Mouse (Mus musculus) heart, adult 18-20 months (tissue): Measurements from ENCODE around the gene Neurl1a. TPM values are rescaled to one million over a fixed set of nuclear protein-coding genes. Genes with fewer than 3 reads are reported as not detected.
"Not testable (repeated sequence)": the region's sequence is repeated elsewhere in the genome, so short reads cannot be mapped to it uniquely, and the experiment has no call there.

Source experiments
- DNase-seq, 2 experiments: peaks; one replicate each; pipeline ENCODE4 v3.0.0; 2021 to 2022; ENCODE audit warnings: mixed read lengths in 1 of 2
- long read RNA-seq, 2 experiments: library from polyadenylated mRNA; stranded (forward); transcript quantifications; one replicate each; pipeline ENCODE4 v2.0.0; 2021
- total RNA-seq, 2 experiments: library from RNA; stranded (reverse); gene quantifications; 2 replicates each; pipeline ENCODE4 v1.2.3; 2021

The Neurl1a gene
- 1 to 10 TPM; 1.9 TPM for total RNA-seq
- long read RNA-seq, experiment 1, partial matches to known transcripts, result 3 of 3 reads
- long read RNA-seq, experiment 1, other reads (novel, unspliced or antisense), result 0 of 3 reads
- long read RNA-seq, experiment 2, result 0 reads

DNA sequence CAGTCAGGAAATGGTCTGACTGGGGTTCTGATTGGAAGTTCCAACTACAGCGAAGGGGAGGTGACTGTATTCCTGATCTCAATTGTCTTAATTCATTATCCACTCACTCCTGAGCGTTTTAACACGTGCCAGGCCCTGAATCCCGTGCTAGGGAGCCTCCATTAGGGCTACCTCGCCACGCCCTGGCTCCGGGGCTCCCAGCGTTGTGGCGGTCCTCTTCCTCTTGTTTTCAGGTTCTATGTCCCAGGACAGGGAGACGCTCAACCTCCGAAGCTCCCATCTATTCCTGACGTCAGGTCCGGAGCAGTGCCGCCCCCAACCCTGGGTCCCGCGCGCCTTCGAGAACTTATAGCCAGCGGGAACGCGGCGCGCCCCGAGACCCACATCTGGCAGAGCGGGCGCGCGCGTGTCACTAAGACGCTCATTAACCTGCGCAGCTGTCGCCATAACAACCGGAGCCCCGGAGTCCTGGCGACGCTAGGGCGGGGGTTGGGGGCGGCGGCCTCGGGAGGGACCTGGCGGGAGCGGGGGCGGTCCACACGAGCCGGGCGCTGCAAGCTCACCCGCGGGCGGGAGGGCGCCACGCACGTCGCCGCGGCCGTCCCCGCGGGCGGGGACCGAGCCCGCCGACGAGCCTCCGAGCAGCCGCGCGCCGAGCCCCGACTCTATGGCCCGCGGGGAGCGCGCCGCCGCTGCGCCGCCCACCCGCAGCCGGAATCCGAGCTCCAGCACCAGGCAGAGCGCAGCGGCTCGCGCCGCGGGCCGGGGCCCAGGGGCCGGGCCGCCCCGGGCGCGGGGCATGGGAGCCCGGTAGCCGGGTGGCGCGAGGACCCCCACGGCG lies at the start of gene Neurl1a:
Gene Neurl1a (plus strand): TSS at position 390 of the 841 bp plus-strand sequence.
- DNase-seq, result peak; percentile 31 to 39

DNA sequence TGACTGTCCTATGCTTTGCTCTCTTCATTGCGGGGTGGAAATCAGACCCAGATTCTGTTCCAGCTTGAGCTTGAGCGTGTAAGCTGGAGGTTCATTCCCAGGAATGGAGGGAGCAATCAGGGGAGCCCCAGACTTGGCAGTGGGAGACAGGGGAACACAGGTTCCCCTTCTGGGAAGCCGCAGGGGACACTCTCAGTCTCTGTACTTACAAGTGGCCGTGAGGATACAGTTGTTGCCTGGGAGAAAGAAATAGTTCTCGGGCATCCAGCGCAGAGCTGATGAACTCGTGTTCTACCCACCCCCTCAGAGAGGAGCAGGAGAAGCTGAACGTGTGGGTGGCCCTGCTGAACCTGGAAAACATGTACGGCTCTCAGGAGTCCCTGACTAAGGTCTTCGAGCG lies 49.8 kb upstream of the Neurl1a start:
- DNase-seq, result no peak

DNA sequence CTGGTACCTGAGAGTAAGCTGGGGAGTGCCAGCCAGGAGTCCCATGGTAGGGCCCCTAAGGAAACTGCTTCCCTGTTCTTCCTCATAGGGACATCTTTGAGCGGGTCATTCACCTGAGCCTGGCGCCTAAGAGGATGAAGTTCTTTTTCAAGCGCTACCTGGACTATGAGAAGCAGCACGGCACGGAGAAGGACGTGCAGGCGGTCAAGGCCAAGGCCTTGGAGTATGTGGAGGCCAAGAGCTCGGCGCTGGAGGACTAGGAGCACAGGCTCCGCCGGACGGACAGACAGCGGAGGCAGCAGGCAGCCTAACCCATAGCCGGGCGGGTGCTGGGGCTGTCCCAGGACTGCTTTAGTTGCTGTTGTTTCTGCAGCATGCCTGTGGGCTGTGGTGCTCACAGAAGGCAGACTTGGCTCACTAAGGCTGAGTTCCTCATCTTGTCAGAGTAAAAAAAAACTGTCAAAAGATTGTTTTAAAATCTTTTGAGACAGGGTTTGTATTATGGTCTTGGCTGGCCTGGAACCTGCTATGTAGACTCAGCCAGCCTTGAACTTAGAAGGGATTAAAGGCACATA lies 48.0 kb upstream of the Neurl1a start:
- no peak for DNase-seq

DNA sequence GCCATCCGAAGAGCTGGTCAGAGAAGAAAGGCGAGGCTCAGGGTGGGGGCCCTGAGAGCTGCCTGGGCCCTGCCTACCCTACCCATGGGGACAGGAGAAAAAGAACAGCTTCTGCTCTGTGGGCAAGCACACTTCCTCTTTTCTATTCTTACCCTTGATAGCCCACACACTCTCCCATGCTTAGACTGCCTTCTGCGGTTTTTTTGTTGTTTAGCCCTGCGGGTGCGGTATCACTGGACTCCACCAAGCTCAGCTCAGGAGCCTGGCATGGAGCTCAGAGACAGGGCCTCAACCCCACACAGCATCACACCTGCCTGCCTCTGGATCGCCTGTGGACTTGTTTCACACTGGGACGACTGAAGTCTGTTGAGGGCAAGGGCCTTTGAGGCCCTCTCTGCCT lies 45.5 kb upstream of the Neurl1a start:
- peak in 1 of 2 experiments; percentile 69 for DNase-seq

DNA sequence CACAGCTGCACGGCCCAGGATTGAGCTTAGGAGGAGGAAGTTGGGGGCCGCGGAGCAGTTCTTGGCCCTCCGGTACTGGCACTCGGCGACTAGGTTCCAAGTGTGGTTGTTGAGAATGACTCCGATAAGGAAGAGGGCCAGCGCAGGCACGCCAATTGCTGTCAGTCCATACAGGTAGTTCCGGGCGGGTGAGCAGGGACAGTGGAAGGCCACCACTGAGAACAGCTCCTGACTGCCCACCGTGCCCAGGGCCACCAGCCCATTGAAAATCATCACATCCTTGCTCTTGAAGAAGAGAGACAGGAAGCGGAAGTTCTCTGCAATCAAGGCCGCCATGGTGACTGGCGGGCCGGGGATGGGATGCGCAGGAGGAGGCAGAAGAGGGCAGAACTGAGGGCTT lies 43.1 kb upstream of the Neurl1a start:
- DNase-seq, result no peak

DNA sequence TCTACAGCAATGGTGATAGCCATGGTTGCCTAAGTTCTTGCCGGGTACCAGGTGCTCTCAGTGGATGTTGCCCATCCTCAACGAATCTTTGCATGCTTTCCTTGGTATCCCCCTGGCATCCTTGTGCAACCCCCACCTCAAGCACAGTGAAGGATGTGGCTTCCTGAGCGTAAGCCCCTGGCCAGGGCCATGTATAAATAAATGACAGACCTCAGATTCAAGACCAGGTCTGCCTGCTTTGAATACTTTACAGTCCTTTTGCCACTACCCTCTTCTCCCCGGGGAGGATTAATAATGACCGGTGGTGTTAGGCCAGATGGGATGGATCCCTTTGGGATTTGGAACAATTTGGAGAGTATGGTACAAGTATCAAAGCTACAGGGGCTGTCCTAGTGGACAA lies 42.5 kb upstream of the Neurl1a start:
- DNase-seq, result no peak

DNA sequence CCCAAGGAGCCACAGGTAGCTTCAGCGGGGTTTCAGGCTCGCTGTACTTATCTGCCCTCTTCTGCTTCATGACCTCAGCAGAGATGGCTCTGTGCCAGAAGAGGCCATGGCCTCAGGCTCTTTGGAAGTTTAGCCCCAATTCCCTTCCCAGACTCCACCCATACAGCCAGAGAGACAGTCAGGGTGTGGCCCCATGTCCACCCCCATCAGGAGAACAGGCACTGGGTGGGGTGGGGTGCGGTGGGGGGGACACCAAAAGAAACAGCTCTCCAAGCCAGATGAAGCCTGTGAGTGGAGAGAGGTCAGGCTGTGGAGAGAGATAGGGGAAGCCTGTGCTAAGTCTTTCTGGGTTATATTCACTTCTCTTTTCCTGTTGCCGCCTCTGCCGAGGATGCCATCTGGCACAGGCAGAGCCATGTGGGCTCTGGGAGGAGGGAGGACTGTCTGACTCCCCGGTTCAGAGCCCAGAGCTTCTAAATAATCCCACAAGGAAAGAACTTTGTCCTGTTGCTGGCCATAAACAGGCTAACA lies 41.5 kb upstream of the Neurl1a start:
- peak; percentile 82 to 88 for DNase-seq

DNA sequence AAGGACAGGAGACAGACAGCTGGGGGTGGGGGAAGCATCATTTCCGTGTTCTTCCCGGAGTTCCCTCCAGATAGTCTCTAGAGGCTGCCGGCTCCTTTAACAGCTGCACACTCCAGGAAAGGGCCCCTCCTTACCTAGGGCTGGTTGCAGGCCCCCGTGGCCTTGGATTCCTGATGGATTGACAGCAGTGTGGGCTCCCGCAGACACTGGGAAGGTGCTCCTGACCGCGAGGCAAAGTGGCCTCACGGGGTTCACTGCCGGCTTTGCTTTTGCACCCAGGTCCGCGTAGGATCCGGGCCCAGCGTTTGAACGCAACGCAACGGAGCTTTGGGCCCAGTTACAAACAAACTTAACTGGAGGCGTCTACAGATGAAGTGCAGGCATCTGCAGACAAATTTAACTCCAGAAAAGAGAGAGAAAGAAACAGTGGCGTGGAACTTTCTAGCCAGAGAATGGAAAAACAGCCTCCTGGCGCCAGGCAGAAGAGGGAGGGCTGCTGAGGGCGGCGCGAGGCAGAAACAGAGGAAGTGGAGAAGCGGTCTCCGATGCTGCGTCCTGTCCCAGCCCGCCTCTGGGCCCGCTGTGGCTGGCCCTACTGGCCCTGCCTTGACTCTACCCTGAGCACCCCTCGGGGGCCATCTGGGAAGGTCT lies 40.7 kb upstream of the Neurl1a start, which contains the start of gene Calhm2:
Gene Calhm2 (minus strand): TSS at position 524 of the 651 bp plus-strand sequence.
- peak; percentile 77 to 83 for DNase-seq

DNA sequence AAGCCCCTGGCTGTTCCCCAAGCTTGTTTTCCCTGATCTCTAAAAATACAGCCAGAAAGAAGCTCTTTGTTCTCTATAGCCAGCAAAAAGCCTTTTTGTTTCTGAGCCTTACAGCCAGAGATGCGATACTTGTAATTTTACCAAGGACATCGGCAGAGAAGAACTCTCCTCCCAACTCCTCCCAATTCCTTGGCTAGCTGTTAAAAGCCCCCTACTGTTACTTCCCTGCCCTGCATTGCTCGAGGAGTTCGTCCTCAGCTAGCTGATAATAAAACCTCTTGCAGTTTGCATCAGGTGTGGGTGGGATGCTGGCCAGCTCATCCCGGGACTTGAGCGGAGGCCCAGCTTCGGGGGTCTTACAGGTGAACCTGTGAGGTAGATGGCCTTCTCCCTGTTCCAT lies 39.0 kb upstream of the Neurl1a start:
- DNase-seq, result not testable (repeated sequence)

DNA sequence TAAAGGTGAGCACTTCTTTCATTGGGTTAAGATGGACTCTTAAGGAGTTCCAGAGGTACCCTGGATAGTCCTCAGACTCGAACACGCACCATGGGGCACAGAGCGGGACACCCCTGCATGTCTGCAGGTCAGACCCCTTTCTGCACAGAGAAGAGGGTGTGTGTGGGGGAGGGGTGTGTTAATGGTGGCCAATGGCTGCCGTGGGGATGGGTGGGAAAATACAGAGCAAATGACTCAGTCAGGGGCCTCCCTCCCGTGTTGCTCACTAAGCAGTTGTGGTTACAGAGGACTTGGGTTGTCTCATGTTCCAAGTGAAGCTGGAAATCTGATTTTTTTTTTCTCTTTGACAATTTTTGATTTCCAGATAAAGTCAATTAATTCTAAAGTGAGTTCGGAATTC lies 36.2 kb upstream of the Neurl1a start:
- no peak for DNase-seq

DNA sequence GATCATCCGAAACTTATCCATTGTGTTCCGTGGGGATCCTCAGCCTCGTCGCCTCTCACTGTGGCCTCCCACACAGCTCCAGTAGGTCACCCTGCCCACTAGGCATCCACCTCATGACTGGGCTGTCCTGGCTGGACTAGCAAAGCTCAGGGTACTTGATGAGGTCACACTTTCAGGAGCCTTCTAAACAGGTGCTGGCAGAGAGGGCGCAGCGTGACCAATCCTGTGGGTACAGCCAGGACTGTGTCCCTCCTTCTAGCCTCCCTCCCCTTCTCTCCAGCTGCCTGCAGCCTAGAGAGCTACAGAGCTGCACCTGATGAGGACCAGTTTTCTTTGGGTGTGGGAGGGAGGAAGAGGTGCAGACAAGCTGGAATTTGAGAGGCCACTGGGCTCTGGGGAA lies 34.5 kb upstream of the Neurl1a start, which contains the start of gene Calhm1:
Gene Calhm1 (minus strand): TSS at position 101 of the 400 bp plus-strand sequence.
- DNase-seq, result no peak

DNA sequence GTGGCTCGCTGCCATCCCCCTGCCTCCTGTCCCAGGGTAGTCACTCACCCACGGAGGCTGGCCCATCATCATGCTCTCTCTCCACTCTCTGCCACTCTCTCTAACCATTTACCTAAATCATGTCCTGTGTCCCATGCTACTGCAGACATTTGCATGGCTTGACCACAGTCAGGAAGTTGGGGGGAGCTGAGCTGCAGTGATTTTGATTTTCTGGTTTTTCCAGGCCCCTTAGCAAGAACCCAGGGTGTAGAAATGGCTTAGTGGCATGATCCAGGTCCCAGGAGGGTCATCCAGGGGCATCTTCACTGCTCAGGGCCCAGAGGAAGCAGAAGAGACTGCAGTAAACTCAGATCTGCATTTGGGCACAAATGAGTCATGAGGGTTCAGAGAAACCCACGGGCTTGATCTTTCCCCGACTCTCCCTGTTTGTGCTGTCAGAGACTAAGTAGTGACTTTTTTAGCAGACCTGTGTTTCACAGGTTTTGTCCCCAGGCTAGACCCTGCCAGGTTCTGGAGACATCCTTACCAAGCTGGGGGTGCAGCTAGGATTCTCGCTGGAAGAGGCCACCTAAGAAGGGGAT lies 30.3 kb upstream of the Neurl1a start:
- no peak for DNase-seq

DNA sequence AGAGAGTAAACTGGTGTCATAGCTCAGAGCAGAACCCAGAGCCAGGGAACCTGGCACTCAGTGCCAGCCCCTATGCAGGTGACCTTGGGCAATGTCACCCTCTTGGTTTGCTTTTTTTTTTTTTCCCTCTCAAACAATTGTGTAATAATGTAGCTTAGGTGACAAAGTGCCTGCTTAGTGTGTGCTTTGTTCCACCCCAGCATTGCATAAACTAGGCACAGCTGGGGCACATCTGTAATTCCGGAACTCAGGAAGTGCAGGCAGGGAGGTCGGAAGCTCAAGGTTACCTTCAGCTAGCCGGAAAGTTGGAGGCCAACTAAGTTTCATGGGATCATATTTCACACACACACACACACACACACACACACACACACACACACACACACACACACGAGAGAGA lies 28.8 kb upstream of the Neurl1a start:
- DNase-seq, result no peak

DNA sequence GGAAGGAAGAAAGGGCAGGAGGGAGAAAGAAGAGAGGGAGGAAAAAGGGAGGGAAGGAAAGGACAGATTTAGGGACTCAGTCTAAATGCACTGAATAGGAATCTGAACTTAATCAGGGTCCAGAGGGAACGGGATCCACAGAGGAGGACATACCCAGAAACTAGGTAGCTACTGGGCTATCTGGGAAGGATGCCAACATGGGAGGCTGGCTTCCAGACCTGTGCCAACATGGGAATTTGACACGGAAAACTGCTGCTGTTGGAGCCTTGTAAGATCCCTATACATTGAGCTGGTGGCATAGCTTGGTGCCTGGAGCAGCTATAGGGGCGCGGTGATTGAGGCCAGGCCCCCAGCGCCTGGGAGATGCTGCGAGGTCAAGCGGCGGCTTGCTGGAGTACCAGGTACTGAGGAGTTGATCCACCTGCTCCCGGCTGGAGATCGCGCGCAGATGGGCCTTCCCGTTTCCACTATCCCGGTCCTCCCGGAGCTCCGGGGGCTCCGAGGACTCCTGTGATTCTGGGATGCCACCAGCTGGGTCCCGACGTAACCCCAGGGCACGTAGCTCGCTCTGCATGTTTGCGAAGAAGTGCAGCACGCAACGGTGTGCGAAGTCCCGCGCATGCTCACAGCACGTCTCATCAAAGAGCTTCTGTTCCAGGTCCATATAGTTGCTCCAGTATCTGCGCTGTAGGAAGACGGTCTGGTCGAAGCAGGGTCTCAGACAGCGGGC lies 27.1 kb upstream of the Neurl1a start:
- no peak for DNase-seq

DNA sequence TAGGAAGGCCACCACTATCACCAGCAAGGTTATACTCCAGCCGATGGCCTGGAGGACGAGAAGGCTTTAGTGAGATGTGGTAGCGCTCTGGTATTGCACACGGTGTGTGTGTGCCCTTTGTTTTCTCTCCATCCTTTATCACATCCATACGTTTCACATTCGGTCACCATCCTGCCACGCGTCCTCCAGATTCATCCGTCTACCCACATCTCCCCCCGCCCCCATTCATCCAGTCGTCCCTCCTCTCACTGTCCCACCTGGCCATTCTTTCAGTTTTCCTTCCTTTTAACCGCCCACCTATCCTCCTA lies 26.6 kb upstream of the Neurl1a start:
- DNase-seq, result no peak

DNA sequence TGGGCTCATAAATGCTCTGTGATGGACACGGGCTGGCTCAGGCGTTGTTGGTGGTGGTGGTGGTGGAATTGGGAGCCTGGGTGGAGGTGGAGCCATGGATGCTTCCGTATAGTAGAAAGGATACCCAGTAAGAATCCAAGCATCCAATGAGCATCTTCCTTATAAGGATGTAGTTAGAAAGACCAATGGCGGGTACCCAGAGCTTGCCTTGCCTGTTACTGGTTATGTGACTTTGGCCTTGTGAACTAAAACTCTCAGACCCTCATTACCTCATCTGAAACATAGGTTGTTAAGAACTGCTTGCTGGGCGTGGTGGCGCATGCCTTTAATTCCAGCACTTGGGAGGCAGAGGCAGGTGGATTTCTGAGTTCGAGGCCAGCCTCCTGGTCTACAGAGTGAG lies 24.9 kb upstream of the Neurl1a start:
- DNase-seq, result no peak

DNA sequence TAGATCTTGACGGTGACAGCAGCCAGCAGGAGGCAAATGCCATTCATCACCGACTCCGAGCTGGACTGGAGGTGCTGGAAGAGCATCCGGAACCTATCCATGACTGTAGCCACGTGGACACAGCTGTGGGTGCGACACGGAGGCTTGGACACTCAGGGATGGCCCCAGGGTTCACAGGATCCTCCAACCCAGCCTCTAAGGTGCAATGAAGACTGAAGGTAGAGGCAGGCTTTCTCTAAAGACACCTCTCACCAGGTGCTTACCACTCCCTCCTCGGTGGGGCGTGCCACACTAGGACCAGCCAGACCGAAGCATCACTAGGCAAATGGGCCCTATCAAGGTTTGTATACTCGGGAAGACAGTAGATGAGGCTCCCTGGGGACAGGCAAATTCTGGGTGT lies 21.0 kb upstream of the Neurl1a start, which contains the start of gene Calhm3:
Gene Calhm3 (minus strand): TSS at position 101 of the 400 bp plus-strand sequence.
- DNase-seq, result no peak

DNA sequence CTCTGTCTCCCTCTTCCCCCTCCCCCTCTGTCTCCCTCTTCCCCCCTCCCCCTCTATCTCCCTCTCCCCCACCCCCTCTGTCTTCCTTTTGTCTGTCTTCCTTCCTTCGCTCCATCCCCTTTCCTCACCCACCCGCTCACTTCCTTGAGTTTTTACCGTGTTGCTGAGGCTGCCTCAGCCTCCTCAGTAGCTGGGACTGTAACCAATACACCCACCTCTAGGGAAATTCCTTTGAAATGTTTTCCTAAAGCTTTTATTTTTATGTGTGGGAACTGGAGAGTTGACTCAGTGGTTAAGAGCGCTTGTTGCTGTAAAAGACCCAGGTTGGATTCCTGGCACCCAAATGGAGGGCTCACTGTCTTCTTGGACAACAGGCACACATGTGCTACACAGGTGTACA lies 17.0 kb upstream of the Neurl1a start:
- no peak for DNase-seq

DNA sequence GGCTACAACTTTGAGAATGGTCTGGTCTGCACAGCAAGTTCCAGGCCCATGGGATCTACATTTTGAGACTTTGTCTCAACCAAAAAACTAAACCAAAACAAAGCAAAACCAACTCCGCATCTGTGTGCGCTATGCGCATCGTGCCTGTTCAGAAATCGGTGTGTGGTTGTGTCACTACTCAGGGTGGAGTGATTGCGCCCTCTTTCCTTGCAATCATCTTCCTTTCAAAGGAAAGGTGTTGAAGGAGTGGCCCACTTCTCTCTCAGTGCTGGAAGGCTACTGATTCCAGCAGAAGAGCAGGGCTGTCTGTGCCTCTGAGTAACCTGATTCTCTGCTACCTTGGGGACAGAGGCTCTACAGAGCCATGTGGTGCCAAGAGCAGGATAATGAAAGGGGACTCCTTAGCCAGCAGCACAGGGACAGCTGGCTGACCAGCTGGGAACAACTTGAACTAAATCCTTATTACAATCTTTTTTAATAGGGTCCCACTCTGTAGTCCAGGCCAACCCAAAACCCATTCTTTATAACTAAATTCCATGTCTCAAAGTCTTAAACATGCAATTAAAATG lies 15.4 kb upstream of the Neurl1a start:
- no peak for DNase-seq

DNA sequence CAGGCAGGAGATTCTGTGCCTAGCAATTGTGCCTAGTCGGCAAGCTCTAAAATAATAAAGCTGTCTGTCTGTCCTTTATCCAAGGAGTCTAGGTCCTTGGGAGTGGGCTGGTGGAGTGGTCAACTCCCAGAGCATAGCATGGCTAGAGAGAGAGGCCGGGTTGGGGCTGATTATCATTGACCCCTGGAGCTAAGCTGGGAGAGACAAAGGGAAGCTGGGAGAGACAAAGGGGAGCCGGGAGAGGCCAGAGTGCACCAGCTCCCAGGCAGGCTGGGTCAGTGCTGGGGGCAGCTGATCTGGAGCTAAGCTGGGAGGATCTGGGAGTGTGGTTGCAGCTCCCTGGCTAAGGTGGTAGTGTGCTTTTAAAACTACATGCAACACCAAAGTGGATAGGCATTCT lies 11.9 kb upstream of the Neurl1a start:
- DNase-seq, result no peak

DNA sequence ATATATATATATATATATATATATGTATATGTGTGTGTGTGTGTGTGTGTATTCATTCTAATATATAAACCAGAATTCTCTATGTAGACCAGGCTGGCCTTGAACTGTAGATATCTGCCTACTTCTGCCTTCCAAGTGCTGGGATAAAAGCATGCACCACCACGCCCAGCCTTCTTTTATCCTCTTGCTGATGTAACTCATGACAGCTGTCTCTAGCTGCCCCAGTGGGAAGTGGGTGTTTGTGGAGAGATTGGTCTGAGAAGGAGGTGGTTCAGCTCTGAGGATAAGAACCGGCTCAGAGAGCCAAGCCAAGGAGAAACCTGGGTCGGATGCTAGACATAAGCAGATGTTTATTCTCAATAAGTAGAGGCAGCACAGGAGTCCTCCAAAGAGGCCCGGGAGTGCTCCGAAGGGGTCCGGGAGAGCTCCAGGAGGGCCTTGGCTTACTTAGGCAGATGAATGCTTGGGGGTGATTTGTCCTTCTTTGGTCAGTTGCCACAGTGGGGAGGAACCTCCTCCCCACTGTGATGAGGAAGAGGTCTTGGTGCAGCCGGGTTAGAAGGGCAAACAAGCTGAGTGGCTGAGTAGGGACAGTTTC lies 10.9 kb upstream of the Neurl1a start:
- no peak for DNase-seq
